Mouse (Mus musculus): Measurements from ENCODE around the gene Ccr1.

GRCm38 (mm10) chr9:124014985-124015652 lies 46.6 kb upstream of the Ccr1 start:
- TF ChIP-seq CTCF (IDR thresholded peaks at IDR 0.05; ENCODE audit: borderline replicate concordance, control insufficient read depth, extremely low read depth, insufficient read depth, low read length, poor library complexity): no peak
- no peak for TF ChIP-seq POLR2A (IDR thresholded peaks at IDR 0.05; ENCODE audit: control insufficient read depth, extremely low read depth, insufficient read depth, low read length, poor library complexity)
